Mouse (Mus musculus) ES-Bruce4 (cell line): ENCODE results near the gene Zc3hav1l. TPM values are rescaled to one million over a fixed set of nuclear protein-coding genes. Genes with fewer than 3 reads are reported as not detected.
A peak's percentile ranks its signal among the peaks of the same experiment; 100 is the strongest.

ENCODE experiments used
- H3K27ac ChIP-seq: 2 replicates; pipeline ENCODE4 v1.5.1; 2012; ENCODE audit warnings: low read length, inconsistent platforms; ENCODE audit not compliant: insufficient read depth
- H3K27me3 ChIP-seq: 2 replicates; pipeline ENCODE4 v1.6.1; 2012; ENCODE audit warnings: mild to moderate bottlenecking, low read length, inconsistent platforms; ENCODE audit not compliant: control insufficient read depth, poor library complexity, insufficient read depth, severe bottlenecking
- H3K36me3 ChIP-seq: 2 replicates; pipeline ENCODE4 v1.6.1; 2012; ENCODE audit warnings: inconsistent platforms, mild to moderate bottlenecking, low read length, moderate library complexity; ENCODE audit not compliant: control insufficient read depth, poor library complexity, insufficient read depth, severe bottlenecking
- H3K4me1 ChIP-seq: one replicate; pipeline ENCODE4 v1.8.1; 2011; ENCODE audit warnings: low read length; ENCODE audit not compliant: control insufficient read depth, insufficient read depth
- H3K4me3 ChIP-seq: 2 replicates; pipeline ENCODE4 v1.5.1; 2011; ENCODE audit warnings: low read depth, mild to moderate bottlenecking, low read length
- H3K9ac ChIP-seq: 2 replicates; pipeline ENCODE4 v1.6.1; 2012; ENCODE audit warnings: low read depth, mild to moderate bottlenecking, inconsistent platforms; ENCODE audit not compliant: poor library complexity, severe bottlenecking
- H3K9me3 ChIP-seq: replicated peaks from 2 replicates; pipeline ENCODE4 v1.6.1; 2012; ENCODE audit warnings: mild to moderate bottlenecking, low read length, inconsistent platforms; ENCODE audit not compliant: control insufficient read depth, poor library complexity, insufficient read depth, severe bottlenecking
- CTCF ChIP-seq: IDR thresholded peaks from one replicate; pipeline ENCODE4 v1.8.1; 2011; ENCODE audit warnings: low read depth, low read length
- EP300 ChIP-seq: IDR thresholded peaks from 2 replicates; pipeline ENCODE4 v1.6.1; 2011; ENCODE audit warnings: low read depth, low read length; ENCODE audit not compliant: insufficient read depth
- POLR2A ChIP-seq: IDR thresholded peaks from one replicate; pipeline ENCODE4 v1.8.1; 2011; ENCODE audit warnings: low read length; ENCODE audit not compliant: insufficient read depth
- polyA plus RNA-seq: library from polyadenylated mRNA; stranded (reverse); fragments of >200 nt; gene quantifications from 2 replicates; pipeline ENCODE4 v1.2.4, GENCODE M21; 2011; ENCODE audit warnings: low read depth; ENCODE audit not compliant: missing spikeins, insufficient read depth, insufficient read length

Zc3hav1l gene
- polyA plus RNA-seq, 1 experiment: 23.2 TPM

DNA sequence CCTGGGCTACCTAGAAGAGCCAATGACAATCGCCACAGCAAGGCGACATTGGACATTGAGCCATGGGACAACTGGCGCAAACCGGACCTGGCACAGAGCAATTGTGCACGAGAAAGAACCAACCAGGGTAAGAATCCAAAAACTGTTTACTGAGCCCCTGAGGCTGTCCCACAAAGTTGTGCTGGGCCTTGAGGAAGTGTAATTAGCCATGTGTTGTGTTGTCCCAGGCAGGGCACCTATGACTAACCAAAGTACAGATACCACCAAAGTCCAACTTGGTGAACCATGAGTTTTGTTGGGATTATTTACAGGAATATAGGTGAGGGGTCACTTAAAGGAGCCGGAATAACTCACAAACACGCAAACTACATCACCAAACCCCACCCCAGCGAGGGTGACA, 41.6 kb downstream of the Zc3hav1l start:
- Histone ChIP-seq H3K9me3 (no peaks in the 10 kb centered on the region), H3K4me1 (no peaks in the 10 kb centered on the region), H3K4me3 (no peak overlapping the region), H3K27ac (no peak overlapping the region), H3K36me3 (no peaks in the 10 kb centered on the region), H3K9ac (no peak overlapping the region), H3K27me3 (peaks cover 1% of the 10 kb centered on the region)
- TF ChIP-seq CTCF: no peak
- no peak for TF ChIP-seq POLR2A
- TF ChIP-seq EP300: no peak

DNA sequence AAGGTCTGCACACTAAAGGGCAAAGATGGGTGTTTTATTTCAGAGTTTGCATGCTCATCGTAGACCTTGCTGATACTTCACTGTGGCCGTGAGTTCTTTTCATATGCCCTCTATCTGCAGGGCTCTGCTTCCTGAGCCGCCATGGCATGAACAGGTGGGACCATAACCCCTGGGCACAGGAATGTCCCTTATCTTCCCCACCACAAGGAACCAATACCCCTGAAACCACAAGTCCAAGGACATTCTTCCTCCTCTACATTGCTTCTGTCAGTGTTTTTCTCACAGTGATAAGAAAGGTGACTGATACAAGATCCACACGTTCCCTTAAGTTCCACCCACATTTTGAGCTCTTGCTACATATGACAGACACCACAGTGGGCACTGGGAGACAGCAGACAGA, 42.3 kb downstream of the Zc3hav1l start:
- H3K4me3 ChIP-seq: no peak overlapping the region
- H3K27me3 ChIP-seq: peaks cover 1% of the 10 kb centered on the region
- no peaks in the 10 kb centered on the region for H3K9me3 ChIP-seq
- no peaks in the 10 kb centered on the region for H3K4me1 ChIP-seq
- no peak overlapping the region for H3K9ac ChIP-seq
- H3K27ac ChIP-seq: no peak overlapping the region
- TF ChIP-seq POLR2A: no peak
- TF ChIP-seq EP300: no peak
- TF ChIP-seq CTCF: no peak
- H3K36me3 ChIP-seq: no peaks in the 10 kb centered on the region

DNA sequence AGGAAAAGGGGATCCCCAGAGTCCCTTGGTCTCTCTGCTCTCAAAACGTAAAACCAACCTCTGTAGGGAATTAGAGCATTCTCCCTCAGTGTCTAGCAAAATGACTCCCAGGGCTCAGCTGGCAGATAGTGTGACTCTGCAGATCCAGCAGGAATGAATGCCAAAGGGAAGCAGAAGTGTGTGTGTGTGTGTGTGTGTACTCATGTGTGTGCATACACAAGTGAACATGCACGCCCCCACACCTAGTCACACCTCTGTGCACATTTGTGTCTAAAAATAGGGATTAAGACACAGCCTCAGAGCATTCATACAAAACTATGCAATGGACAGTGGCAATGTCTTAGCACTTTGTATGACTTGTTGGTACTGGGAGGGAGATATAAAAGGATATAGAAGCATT, 43.3 kb downstream of the Zc3hav1l start:
- Histone ChIP-seq H3K36me3 (no peaks in the 10 kb centered on the region), H3K9ac (no peak overlapping the region), H3K9me3 (no peaks in the 10 kb centered on the region), H3K4me3 (no peak overlapping the region), H3K4me1 (no peaks in the 10 kb centered on the region), H3K27ac (no peak overlapping the region), H3K27me3 (peaks cover 1% of the 10 kb centered on the region)
- TF ChIP-seq EP300: no peak
- TF ChIP-seq POLR2A: no peak
- no peak for TF ChIP-seq CTCF

DNA sequence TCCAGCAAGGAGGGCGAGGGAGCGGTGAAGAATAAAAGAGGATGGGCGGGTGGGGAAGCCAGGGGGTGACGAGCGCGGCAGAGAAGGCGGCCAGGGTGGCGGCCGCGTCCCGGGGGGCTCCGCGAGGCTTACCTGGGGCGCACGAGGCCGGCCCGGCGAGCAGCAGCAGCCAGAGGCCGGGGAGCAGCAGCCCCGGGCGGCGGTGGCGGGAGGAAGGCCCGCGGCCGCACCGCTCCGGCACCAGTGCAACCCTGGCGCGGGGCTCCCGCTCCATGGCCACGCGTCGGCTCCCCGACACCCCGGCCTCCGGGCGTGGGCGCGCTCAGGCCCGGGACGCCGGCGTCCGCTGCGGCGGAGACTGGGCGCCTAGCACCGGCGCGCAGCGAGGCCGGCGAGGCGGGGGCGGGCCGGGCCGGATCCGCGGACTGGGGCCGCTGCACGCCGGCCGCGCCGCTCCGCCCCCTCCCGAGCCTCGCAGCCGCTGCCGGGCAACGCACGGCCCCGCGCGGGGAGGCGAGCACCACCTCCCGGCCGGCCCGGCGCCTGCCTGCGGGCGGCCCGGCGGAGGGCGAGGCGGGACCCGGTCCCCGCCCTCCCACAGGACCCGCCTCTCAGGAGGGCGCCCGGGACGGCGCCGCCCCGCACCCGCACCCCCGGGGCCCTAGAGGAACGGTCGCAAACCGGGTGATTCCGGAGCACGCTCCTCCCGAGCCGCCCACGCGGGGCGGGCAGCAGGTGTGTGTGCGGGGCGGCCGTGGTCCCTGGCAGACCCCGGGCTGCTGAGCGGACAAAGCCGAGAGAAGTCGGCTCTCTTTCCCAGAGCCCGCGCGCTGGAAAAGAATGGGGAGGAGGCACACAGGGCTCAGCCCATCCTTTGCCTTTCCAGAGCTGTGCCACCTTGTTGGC, 45.1 kb downstream of the Zc3hav1l start, which contains the start of gene D630045J12Rik:
D630045J12Rik (minus strand) TSS at position 274 of the 906 bp plus-strand sequence.
- H3K27ac ChIP-seq: no peak within 1 kb of the TSS
- no peaks in the 10 kb centered on the region for H3K9me3 ChIP-seq
- peak; percentile 9 for TF ChIP-seq CTCF
- TF ChIP-seq EP300: no peak
- TF ChIP-seq POLR2A: no peak
- H3K4me1 ChIP-seq: no peaks in the 10 kb centered on the region
- H3K36me3 ChIP-seq: no peaks in the 10 kb centered on the region
- peaks cover 1% of the 10 kb centered on the region for H3K27me3 ChIP-seq
- peak within 1 kb of the TSS; percentile 88 for H3K4me3 ChIP-seq
- peak within 1 kb of the TSS; percentile 98 for H3K9ac ChIP-seq

DNA sequence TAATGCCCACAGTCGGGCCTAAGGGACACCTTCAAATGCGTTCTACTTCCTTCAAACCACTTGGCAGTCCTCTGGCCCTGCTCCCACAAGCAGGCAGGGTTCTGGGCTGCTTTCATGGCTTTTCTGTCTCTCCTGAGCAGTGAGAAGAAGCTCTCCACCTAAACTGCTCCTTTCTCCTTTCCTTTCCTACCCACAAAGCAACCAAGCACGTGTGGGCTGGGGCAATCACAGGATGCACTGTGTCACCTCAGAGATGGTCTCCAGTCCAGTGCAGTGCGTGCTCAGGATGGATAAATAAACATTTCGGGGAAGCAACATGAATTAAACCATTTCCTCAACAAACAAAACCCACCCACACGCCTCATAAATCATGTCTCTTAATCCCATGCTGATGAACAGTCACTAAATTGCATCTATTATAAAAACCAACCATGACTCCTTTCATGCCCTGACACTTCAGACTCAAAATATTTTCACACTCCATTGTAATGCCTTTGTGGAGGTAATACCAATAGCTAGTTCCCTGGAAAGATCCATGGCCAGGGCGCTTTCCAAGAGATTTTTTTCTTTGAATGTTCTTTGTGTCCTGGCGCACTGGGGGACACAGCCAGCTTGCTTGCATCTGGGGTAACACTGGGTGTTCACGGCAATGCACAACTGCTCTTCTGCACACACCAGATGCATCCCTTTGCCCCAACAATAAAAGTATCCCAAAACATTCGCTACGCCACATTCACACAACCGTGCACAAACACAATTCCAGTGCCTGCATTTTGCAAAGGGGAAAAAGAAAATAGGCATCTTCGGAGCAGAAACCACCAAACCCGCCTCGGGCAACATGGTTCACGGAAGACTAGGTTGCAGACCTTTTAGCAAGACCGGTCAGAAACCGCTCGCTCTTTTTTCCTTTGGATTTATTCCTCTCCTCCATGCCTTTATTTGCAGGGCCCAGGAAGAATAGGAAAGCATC, 46.0 kb downstream of the Zc3hav1l start:
- Histone ChIP-seq H3K36me3 (no peaks in the 10 kb centered on the region), H3K4me1 (no peaks in the 10 kb centered on the region), H3K27me3 (peaks cover 1% of the 10 kb centered on the region; the same call in 1 of the 2 replicates), H3K9ac (peak overlapping the region; percentile 98), H3K9me3 (no peaks in the 10 kb centered on the region), H3K27ac (no peak overlapping the region), H3K4me3 (peak overlapping the region; percentile 88)
- no peak for TF ChIP-seq EP300
- TF ChIP-seq CTCF: no peak
- TF ChIP-seq POLR2A: no peak
